Mouse (Mus musculus) thymus, postnatal 25 days (tissue): ENCODE data around the gene Gimap4.

Experiments
- DNase-seq: peaks from one replicate; pipeline ENCODE4 v3.0.0; 2022

The Gimap4 gene

GRCm38 (mm10) chr6:48684319-48684718, at the start of gene Gimap4:
Gimap4 (plus strand) TSS chr6:48684549.
- DNase-seq: no peak

DNA sequence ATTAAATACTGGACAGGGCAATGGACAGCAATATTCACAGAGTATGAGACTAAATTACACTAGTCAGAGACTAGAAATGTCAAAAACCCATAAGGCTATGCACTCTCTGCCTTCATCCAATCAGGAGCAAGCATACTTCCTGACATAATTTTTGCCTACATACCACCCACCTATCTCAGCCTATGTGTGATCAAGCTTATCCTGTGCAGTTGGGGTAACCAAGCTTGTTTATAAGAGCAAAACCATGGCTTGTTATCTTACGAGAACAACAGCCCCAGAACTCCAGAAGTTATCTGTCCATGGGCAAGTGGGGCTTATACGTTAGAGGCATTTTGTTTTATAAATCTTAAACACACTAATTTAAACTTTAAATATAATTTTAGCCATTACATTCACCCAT, 49.2 kb upstream of the Gimap4 start:
- DNase-seq: no peak

DNA sequence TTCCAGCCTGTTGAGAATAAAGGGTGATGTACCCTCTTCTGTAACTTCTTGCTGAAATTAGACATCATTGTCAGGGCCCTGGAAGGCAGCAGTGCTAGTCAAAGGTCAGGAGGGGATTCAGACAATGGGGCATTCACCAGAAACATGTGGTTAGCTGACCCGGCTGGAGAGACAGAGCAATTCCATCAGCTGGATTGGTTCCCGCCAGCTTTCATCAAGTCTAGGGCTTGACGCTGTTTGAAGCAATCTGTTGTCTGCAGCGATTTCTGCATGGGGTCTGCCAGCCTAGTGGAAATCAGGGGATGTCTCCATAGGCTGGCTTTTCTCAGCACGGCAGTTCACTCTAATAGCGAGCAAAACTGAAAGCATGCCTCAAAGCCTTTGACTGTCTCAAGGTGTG, 47.8 kb upstream of the Gimap4 start:
- no peak for DNase-seq

DNA sequence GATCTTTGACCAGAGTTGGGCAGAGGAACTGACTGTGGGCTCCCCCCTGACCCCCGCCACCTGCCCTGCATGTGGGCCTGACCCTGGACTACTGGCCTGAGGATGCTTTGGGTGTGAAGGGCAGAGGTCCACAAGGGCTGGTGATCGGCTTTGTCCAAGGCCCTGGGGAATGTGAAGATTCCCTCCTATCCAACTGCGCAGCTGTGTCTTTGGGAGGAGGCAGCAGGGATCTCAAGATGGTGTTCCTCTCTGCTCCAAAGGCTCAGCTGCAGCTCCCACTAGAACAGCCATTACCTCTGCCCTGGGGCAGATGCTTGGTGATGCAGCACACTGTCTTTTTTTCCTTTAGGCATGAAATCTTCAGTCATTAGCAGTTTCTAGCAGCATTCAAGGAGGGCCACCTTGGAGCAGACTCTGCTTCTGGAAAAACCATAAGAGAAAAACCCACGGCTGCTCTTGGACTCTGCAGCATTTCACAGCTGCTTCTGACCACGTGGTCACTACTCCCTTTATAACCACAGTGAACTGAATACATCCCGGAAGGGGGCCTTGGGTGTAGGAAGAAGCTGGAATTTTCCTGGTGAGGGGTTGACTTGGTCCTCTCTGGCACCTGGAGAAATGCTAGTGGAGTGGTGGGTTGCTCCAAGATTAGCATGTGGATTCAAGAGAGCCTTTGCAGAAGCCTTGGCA, 46.4 kb upstream of the Gimap4 start:
- DNase-seq: no peak

- no peak for DNase-seq
Observed at GRCm38 (mm10) chr6:48638553-48638952, 45.8 kb upstream of the Gimap4 start.

DNA sequence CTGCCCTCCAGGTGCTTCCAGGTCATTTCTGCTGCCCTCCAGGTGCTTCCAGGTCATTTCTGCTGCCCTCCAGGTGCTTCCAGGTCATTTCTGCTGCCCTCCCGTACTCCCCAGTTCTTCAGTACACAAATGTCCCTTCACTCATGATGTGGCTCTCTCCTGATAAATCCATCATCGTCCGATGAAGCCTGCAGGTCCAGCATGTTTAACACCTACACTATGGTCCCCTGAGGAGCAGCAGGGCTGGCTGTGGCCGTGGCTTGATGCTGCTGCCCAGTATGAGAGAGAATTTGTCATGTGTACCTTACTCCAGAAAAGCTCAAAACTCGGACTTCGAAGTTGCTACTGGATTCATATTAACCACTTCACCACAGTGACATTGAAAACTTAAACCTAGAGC, 43.0 kb upstream of the Gimap4 start:
- DNase-seq: no peak

DNA sequence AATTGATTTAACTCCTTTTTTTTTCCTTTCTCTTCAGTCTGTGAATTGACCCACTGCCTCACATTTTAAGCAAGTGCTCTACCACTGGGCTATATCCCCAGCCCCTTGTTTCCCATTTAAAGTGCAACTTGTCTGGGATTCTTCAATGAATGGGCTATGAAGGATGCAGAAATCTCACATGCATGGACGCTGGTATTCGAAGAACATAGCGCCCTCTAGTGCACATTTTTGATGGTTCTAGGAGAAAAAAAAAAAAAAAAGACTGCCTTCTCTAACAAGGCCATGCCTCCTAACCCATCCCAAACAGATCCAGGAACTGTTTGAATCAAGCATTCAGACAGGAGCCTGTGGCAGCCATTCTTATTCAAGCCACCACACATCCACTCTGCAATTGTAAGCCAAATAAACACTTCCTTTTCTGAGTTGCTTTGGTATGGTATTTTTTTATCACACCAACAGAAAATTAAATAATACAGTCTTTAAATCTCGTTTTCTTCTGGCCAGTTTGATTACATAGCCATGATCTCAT, 41.5 kb upstream of the Gimap4 start:
- no peak for DNase-seq

DNA sequence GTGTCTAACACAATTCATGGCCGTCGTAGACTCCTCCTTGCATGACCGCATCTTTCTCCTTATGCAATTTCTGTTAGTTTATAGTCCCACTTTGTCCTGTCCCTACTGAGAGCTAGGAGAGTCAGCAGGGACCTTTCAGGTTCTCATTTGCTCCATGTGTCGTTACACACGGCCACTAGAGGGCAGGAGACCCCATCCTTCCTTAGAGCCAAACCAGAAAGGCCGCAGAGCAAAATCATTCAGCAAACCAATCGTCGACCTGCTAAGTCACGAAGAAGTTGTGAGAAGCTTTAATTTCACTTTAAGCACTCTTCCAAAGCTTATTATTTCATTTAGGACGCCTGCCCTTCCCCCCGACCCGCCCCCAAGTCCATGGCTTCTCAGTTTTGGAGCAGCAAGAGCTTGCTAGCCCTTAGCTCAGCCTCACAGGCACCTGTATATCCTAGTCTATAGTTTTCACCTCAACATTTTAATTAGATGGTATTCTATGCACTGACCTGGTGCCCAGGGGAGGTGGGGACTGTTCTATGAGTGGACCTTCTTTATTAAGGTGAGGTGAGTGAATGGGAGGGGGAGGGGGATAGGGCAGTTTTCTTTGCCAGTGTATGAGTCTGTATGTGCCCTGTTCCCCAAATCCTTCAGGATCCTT, 38.6 kb upstream of the Gimap4 start:
- DNase-seq: peak; percentile 83

GRCm38 (mm10) chr6:48646309-48646690, 38.0 kb upstream of the Gimap4 start:
- no peak for DNase-seq

- peak; percentile 92 for DNase-seq
Observed at GRCm38 (mm10) chr6:48646995-48647394, 37.4 kb upstream of the Gimap4 start, which contains the start of gene Gimap8. Gimap8 (plus strand) TSS chr6:48647234.

GRCm38 (mm10) chr6:48647611-48648010, 36.7 kb upstream of the Gimap4 start:
- no peak for DNase-seq

- no peak for DNase-seq
Observed at GRCm38 (mm10) chr6:48648779-48649178, 35.6 kb upstream of the Gimap4 start.

- DNase-seq: no peak
Observed at GRCm38 (mm10) chr6:48650041-48650440, 34.3 kb upstream of the Gimap4 start.

GRCm38 (mm10) chr6:48658721-48659120, 25.6 kb upstream of the Gimap4 start:
- no peak for DNase-seq

- DNase-seq: no peak
Observed at GRCm38 (mm10) chr6:48664750-48665149, 19.6 kb upstream of the Gimap4 start.

- DNase-seq: no peak
Observed at GRCm38 (mm10) chr6:48665471-48665870, 18.9 kb upstream of the Gimap4 start.

- DNase-seq: no peak
Observed at GRCm38 (mm10) chr6:48666159-48666586, 18.2 kb upstream of the Gimap4 start.

DNA sequence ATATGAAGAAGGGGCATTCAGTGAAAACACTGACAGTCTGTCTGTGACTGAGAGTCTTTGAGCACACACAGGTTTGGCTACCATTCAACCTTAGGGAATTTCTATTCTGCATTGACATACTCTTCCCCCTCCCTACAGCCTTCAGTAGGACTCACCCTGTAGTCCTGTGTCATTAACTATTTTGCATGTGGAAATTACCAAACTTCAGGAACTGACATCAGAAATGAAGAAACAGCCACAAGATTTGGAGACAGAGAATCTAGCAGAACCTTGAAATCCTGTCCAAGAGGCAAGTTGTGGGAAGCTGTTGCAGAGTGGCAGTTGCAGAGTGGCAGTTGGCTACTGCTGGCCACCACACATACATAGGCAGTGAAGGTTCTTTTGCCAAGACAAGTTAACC, 16.3 kb upstream of the Gimap4 start:
- no peak for DNase-seq

- DNase-seq: no peak
Observed at GRCm38 (mm10) chr6:48669446-48669969, 14.8 kb upstream of the Gimap4 start.

- peak; percentile 50 for DNase-seq
Observed at GRCm38 (mm10) chr6:48674291-48675058, 9.9 kb upstream of the Gimap4 start.

GRCm38 (mm10) chr6:48675400-48675930, 8.9 kb upstream of the Gimap4 start:
- DNase-seq: no peak

DNA sequence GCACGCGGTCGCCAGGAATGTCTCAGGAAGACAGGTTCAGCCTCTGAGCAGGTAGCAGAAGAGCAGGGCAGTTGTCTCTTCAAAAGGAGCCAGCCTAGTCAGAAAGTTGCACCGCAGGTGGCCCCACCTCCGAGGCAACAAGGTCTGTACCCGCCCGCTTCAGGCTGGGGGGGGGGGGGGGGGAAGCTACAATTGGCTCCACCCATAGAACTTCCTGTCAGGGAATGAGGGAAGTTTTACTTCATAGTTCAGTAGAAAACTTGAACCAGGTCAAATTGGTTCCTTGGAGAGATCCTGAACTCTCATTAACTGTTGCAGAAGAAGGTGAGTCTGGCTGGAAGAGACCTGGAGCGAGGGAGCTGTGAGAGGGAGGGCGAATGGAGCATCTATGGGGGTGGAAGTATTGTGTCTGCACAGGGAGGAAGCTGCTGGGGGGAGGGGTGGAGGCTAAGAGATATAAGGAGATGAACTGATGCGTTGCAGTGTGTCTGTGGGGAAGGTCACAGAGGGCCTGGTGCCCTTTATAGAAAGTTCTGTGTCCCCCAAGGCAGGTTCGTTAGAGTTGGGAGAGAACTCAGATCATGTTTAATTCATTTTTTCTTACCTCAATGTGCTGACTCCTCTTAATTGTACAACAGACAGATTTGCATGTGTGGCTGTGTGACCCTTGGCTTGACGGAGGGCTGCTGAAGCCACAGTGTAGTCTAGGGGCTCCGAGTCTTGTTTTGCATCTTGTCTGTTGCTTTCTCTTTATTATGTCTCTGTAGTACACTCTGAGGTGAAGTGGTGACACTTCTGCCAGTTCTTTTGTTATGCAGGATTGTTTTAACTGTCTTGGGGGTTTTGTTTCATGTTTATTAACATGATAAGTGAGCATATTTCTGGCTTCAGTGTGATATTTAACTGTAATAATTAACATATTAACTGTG, 8.2 kb upstream of the Gimap4 start, which contains the start of gene Gimap9:
TSS of gene Gimap9 (plus strand) at position 199 of the 929 bp plus-strand sequence.
- DNase-seq: peak; percentile 91
